Mouse (Mus musculus) CD4-positive, CD25-positive, alpha-beta regulatory T cell, adult 4 months (primary cell): ENCODE data around the gene Hist1h3b. TPM values are rescaled to one million over a fixed set of nuclear protein-coding genes. Genes with fewer than 3 reads are reported as not detected.
"Not testable (repeated sequence)": the region's sequence is repeated elsewhere in the genome, so short reads cannot be mapped to it uniquely, and the experiment has no call there.

Experiments used
- ATAC-seq: one replicate; pipeline ENCODE4 v1.8.0; 2017
- polyA plus RNA-seq, 2 experiments: library from polyadenylated mRNA; unstranded; fragments of 100-300 nt; shearing (Covaris generic); gene quantifications; one replicate each; pipeline ENCODE4 v1.2.1; 2017

Hist1h3b gene
- polyA plus RNA-seq = not detected

DNA sequence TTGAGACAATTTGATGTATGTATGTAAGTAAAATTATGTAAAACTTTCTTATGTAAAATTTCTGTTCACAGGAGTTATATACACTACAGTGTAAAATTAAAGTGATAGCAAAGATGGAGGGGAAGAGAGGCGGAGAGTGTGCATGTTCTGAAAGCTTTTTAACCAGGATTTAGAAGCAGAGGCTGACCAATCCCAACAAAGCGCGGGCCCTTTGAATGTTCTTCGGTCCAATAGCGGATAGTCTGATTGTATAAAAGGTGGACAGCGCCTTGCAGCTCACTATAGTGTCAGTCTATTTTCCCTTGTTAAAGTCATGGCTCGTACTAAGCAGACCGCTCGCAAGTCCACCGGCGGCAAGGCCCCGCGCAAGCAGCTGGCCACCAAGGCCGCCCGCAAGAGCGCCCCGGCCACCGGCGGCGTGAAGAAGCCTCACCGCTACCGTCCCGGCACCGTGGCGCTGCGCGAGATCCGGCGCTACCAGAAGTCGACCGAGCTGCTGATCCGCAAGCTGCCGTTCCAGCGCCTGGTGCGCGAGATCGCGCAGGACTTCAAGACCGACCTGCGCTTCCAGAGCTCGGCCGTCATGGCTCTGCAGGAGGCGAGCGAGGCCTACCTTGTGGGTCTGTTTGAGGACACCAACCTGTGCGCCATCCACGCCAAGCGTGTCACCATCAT lies at the start of gene Hist1h3b:
Hist1h3b (plus strand) TSS at position 201 of the 675 bp plus-strand sequence.
- peak; percentile 44 for ATAC-seq

GRCm38 (mm10) chr13:23702801-23703200 lies 49.3 kb upstream of the Hist1h3b start:
- not testable (repeated sequence) for ATAC-seq

DNA sequence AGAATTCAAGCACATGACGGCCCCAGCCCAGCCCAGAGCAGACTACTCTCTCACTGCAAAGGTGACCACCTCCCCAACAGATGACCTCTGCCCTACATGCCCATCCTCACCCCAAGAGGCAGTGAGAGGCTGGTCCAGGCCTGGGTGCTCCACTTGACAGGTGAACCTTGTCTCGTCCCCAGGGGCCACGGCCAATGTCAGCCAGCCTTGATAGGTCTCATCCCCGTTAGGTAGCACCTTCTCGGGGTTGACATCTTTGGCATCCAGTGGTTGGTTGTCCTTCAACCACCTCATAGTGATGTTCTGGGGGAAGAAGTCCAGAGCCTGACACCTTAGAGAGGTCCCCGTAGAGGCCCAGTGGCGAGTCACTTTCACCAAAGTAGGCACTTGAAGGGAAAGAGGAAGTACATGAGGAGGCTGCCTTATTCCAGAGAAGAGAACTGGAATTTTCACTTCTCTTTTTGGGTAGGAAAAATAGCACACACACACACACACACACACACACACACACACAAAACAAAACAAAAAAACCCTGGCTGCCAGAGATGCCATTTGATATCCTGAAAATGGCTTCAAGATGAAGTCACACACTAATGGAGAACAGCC lies 46.2 kb upstream of the Hist1h3b start:
- no peak for ATAC-seq

- no peak for ATAC-seq
Observed at GRCm38 (mm10) chr13:23706771-23707170, 45.3 kb upstream of the Hist1h3b start.

- ATAC-seq = no peak
Observed at GRCm38 (mm10) chr13:23708041-23708440, 44.0 kb upstream of the Hist1h3b start.

DNA sequence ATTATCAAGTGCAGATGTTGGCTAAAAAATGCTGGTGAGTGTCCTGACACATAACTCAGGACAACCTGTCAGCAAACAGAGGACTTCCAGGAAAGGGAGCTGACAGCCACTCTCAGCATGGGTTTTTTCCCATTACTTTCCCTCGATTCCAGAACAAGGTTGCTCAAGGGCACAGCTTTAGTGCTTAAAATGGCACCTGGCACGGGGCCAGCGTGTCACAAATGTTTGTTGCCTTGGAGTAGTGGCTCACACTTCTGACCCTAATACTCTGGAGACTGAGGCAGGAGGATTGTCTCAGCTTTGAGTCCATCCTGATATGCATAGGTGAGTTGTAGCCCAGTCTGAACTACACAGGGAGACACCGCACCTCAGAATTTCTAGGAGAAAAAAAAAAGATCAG lies 43.4 kb upstream of the Hist1h3b start:
- ATAC-seq = no peak

GRCm38 (mm10) chr13:23709714-23710373 lies 42.2 kb upstream of the Hist1h3b start:
- ATAC-seq = peak; percentile 30

GRCm38 (mm10) chr13:23710374-23711089 lies 41.5 kb upstream of the Hist1h3b start, which contains the start of gene Hfe:
Gene Hfe (minus strand): TSS chr13:23710854.
- peak; percentile 92 for ATAC-seq

- no peak for ATAC-seq
Observed at GRCm38 (mm10) chr13:23716261-23717042, 35.6 kb upstream of the Hist1h3b start.

DNA sequence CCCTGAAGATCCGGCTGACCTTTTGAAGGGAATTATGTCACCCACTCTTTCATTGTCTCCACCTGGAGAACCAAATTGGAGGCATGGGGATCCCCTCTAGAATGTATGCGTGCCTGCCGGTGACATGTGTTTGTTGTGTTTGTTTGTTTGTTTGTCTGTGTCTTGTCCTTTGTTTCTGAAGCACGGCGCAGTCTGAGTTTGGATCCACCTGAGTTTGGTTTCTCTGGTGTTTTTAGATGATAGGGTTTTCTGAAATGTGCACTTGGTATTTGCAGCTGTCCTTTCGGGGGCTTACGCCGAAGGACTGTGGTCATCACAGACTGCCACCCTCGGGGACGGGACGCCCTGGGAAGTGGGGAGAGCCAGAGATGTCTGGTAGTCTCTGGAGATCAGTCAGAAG lies 34.9 kb upstream of the Hist1h3b start:
- ATAC-seq = no peak

GRCm38 (mm10) chr13:23717593-23718245 lies 34.3 kb upstream of the Hist1h3b start:
- not testable (repeated sequence) for ATAC-seq

- no peak for ATAC-seq
Observed at GRCm38 (mm10) chr13:23724239-23724638, 27.8 kb upstream of the Hist1h3b start.

DNA sequence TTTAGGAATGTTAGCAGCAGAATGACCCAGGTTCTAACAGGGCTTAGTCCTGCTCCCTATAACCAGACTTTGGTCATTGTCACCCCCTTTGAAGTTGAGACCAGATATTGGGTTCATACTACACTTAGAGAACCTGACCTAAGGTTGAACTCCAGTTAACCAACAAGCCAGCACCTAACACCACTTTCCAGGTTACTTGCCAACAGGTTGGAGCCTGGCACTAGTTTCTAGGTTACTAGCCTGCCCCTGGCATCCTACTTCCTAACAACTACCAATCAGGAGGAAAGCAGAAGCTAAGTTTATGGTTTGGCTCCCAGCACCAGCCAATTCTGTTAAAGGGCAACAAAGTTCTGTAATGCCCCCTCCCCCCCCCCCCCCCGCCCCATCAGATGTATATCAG lies 26.9 kb upstream of the Hist1h3b start:
- no peak for ATAC-seq

DNA sequence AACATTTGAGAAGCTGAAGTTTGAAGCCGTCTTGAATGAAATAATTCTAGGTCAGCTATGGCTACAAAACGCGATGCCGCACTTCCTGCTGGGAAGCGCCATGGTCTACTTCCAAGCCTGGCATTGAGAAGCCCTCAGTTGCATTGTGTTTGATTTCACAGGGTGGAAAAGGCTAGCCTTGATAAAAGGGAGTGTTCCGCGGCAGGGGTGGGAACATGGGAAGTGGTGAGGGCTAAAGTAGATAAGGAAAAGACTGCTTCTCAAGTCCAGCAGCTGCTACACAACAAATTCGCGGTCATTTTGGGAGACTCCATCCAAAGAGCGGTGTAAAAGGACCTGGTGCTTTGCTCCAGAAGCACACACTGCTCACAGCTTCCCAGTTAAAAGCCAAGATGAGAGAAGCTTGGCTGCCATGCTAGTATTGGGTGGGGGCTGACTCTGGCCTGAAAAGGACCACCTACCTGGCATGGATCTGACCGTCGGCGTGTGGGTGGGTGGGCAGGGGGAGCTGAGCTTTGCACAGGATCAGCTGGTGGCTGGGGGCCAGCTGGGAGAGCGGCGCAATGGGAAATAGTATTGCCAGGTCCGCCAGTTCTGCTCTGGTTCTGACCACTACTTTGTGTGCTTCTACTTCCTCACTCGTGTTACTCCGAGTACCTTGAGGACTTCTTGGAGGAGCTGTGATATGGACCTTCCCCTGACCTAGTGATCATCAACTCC lies 23.4 kb upstream of the Hist1h3b start:
- ATAC-seq = no peak

GRCm38 (mm10) chr13:23729192-23729525 lies 22.9 kb upstream of the Hist1h3b start:
- no peak for ATAC-seq

DNA sequence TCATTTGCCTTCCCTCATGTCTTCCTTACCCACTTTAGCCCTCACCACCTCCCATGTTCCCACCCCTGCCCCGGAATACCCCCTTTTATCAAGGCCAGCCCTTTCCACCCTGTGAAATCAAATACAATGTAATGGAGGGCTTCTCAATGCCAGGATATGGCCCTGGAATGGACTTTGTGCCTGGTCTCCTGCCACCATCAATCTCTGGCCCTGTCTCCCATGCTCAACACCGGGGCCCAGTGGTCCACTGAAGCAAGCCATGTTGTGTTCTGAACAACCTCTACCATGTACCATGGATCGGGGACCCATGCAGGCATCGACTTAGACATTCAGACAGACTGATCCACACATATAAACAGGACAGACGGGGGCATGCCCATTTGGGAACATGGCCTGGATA lies 22.4 kb upstream of the Hist1h3b start:
- no peak for ATAC-seq

DNA sequence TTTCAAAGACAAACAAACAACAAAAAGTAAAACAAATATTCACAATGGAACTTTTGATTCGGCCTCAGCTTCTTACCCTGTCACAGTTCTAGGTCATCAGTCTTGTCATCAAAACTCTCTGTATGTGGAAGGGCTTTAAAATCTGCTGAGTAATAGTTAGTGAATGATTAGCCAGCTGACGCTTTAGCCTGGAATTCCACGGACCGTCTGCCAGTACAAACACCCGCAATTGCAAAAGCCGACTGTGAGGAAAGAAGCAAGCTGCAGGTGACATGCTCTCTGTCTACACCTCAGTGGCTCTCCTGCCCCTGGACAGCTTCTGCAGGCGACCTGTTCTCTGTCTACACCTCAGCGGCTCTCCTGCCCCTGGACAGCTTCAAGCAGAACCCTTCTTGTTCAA lies 21.6 kb upstream of the Hist1h3b start:
- ATAC-seq = no peak

DNA sequence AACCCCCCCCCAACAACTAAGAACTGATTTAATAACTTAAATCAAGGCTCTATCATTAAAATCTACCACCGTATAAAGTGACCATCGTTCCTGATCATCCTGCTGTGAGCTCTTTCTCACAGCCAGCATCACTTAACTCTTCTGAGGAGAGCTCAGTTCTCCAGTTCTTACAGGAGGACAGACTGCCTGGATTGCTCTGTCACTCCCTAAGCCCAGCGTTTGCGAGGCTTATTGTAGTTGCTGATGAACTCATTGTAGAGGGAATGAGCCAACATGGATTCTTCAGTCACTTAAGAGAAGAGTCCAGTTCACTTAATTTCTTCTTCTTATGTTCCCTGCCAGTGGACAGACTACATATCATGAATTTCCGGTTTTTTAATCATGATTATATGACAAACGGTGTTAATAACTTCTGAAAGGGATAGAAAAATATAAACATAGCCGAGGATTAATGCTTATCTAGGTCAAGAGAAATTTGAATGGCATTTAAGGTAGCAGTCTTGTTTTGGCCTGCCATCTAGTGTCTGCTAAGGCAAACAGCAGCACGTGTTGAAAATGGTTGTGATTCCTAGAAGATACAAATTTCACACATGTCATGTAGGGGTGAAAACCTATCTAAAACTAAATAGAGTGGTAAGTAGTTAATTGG lies 19.8 kb upstream of the Hist1h3b start:
- ATAC-seq = peak; percentile 92

DNA sequence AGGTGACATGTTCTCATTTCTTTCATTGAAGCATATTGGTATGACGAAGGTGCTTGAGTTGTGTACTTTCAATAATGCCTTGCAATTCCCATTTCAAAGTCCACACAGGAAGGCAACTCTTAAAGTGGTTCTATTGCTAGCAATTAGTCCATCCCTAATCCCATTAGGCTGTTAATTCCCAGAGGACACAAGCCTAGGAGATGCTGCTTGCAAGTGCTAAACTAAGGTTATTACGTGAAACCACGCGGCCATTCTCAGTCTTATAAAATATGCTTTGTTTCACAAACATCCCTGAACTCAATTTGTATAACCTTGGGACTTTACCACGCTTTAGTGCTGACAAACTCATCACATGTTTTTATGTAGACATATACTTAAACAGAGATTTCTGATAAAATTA lies 15.0 kb upstream of the Hist1h3b start:
- ATAC-seq = no peak

GRCm38 (mm10) chr13:23738041-23738440 lies 14.0 kb upstream of the Hist1h3b start:
- no peak for ATAC-seq

- ATAC-seq = peak; percentile 70
Observed at GRCm38 (mm10) chr13:23738677-23739068, 13.4 kb upstream of the Hist1h3b start, which contains the start of gene Hist1h1c. Gene Hist1h1c (plus strand): TSS chr13:23738808.
